Comparison of ENCODE assay signal across 9 mouse cellular contexts in genomic region chr17:4173951-4174361, GRCm38 (mm10).
DNase-seq lines count a peak whose midpoint lies in the region; ATAC-seq lines count a peak whose summit lies in the region.
"Had no signal": no experiment of that assay in that cellular context is flagged by ENCODE, and none has a peak within 500 bp of the region (broad histone marks: within the 10 kb centered on the region; RNA-seq: fewer than 3 reads in every experiment).

No protein-coding gene starts in this region.

- WGBS in embryonic facial prominence, embryonic 10.5 days = 25% methylated on average over 4 of the region's 4 CpGs
- WGBS in heart, embryonic 14.5 days = 25% methylated on average over 4 of the region's 4 CpGs

- intact Hi-C loops in left cerebral cortex, postnatal 14 days (cut with DNase I) = no loop called here

- no peak overlapping the region for H3K4me2 ChIP-seq in heart, embryonic 14.5 days (ENCODE audit: low read length)

- DNase-seq in Muller cell, postnatal 12 days (ENCODE audit: inconsistent ontology term) = peak; percentile 90
- DNase-seq in embryonic facial prominence, embryonic 10.5 days (ENCODE audit: low spot score) = peak; percentile 69
- DNase-seq in kidney, postnatal 36 days = peak; percentile 41 to 66
- DNase-seq in layer of hippocampus, adult 9-11 months = no peak
- no peak for DNase-seq in thymus, postnatal 10 days (ENCODE audit: low spot score in 2 of 2)
- DNase-seq in cerebellum, postnatal 25 days = no peak
- no peak for DNase-seq in left cerebral cortex, postnatal 14 days (ENCODE audit: low spot score in 2 of 2)
- DNase-seq: cerebellum, adult 11 months had no signal

- ATAC-seq in heart, embryonic 14.5 days (ENCODE audit: insufficient number of reproducible peaks, insufficient read depth, low FRiP score, low read depth) = peak; percentile 89

- no peak overlapping the region for H3K9ac ChIP-seq in heart, embryonic 14.5 days (ENCODE audit: low read length)

- no peaks in the 10 kb centered on the region for H3K36me3 ChIP-seq in embryonic facial prominence, embryonic 10.5 days (replicated peaks)
- H3K36me3 ChIP-seq in heart, embryonic 14.5 days (ENCODE audit: control insufficient read depth, insufficient read depth, low read length) = no peaks in the 10 kb centered on the region

- no peaks in the 10 kb centered on the region for H3K27me3 ChIP-seq in embryonic facial prominence, embryonic 10.5 days (replicated peaks; ENCODE audit: low read depth, poor library complexity, severe bottlenecking)
- no peaks in the 10 kb centered on the region for H3K27me3 ChIP-seq in heart, embryonic 14.5 days (ENCODE audit: control insufficient read depth, insufficient read depth, low read length)

- H3K27ac ChIP-seq in embryonic facial prominence, embryonic 10.5 days (replicated peaks) = peak overlapping the region; percentile 79
- peak overlapping the region; percentile 73 to 83 for H3K27ac ChIP-seq in heart, embryonic 14.5 days (replicated peaks in 1 of 2; ENCODE audit: control insufficient read depth in 1 of 2, insufficient read depth in 1 of 2, low read depth in 2 of 2, low read length in 2 of 2)

- no peak overlapping the region for H3K4me3 ChIP-seq in embryonic facial prominence, embryonic 10.5 days
- no peak overlapping the region for H3K4me3 ChIP-seq in heart, embryonic 14.5 days (ENCODE audit: control insufficient read depth in 1 of 2, insufficient read depth in 1 of 2, low read depth in 1 of 2, low read length in 2 of 2)

- no peaks in the 10 kb centered on the region for H3K9me3 ChIP-seq in embryonic facial prominence, embryonic 10.5 days
- no peaks in the 10 kb centered on the region for H3K9me3 ChIP-seq in heart, embryonic 14.5 days (ENCODE audit: control insufficient read depth, low read length)

- H3K4me1 ChIP-seq in embryonic facial prominence, embryonic 10.5 days = peaks cover 45% of the 10 kb centered on the region
- peaks cover 10 to 16% of the 10 kb centered on the region in 2 experiments for H3K4me1 ChIP-seq in heart, embryonic 14.5 days (ENCODE audit: control insufficient read depth in 2 of 2, insufficient read depth in 2 of 2, low read length in 2 of 2)

Comparison
In these comparisons a context has a peak if more than half of its experiments do, and no peak if none do; other contexts are left out.
1. DNase-seq: peak in Muller cell, postnatal 12 days (single experiment), embryonic facial prominence, embryonic 10.5 days (single experiment) and kidney, postnatal 36 days (2 of 2); none in layer of hippocampus, adult 9-11 months (single experiment), thymus, postnatal 10 days (0 of 2), cerebellum, postnatal 25 days (0 of 2) and left cerebral cortex, postnatal 14 days (0 of 2).